8 mouse cellular contexts compared by ENCODE assay signal in the genomic region with DNA sequence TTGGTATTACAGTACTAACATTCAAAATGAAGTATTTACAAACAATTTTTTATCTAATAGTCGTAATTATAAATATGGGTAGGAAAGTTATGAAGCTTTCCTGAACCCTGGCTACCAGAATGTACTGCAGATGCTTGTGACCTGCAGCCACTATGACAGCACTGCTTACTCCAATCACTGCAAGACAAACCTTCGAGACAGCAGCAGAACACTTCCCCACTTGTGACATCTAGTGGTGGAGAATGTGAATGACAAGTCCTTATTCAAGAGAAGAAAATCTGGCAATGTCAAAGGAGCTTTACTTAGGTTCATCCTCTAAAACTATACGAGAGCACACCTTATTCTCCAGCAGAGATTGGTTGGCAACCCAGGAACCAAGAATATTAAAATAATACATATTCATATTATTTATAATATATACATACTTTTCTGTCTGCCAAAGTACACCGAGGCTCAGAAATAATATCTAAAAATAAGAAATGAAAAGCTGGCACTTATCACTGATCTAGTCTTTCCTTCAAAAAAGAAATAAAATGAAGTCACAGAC.
DNase-seq lines count a peak whose midpoint lies in the region; ATAC-seq lines count a peak whose summit lies in the region.

No protein-coding gene starts in this region.

- H3K9ac ChIP-seq in forebrain, embryonic 11.5 days (ENCODE audit: low read length) = no peak overlapping the region

- H3K27me3 ChIP-seq in forebrain, embryonic 11.5 days (ENCODE audit: control insufficient read depth, insufficient read depth, low read length) = no peaks in the 10 kb centered on the region
- no peaks in the 10 kb centered on the region for H3K27me3 ChIP-seq in forebrain, embryonic 10.5 days (ENCODE audit: poor library complexity, severe bottlenecking)

- H3K27ac ChIP-seq in forebrain, embryonic 11.5 days (ENCODE audit: low read depth, low read length) = no peak overlapping the region
- H3K27ac ChIP-seq in forebrain, embryonic 10.5 days = no peak overlapping the region

- no peak overlapping the region for H3K4me2 ChIP-seq in forebrain, embryonic 11.5 days (ENCODE audit: low read depth, low read length, severe bottlenecking)

- no peaks in the 10 kb centered on the region for H3K4me1 ChIP-seq in forebrain, embryonic 11.5 days (replicated peaks; ENCODE audit: control insufficient read depth, insufficient read depth, low read length)
- H3K4me1 ChIP-seq in forebrain, embryonic 10.5 days = no peaks in the 10 kb centered on the region

- H3K4me3 ChIP-seq in forebrain, embryonic 11.5 days (ENCODE audit: low read depth, low read length) = no peak overlapping the region
- no peak overlapping the region for H3K4me3 ChIP-seq in forebrain, embryonic 10.5 days

- WGBS in forebrain, embryonic 11.5 days = 30% methylated on average over 4 of the region's 4 CpGs
- WGBS in forebrain, embryonic 10.5 days = 33% methylated on average over 4 of the region's 4 CpGs

- H3K36me3 ChIP-seq in forebrain, embryonic 11.5 days (ENCODE audit: control insufficient read depth, insufficient read depth, low read length) = no peaks in the 10 kb centered on the region
- H3K36me3 ChIP-seq in forebrain, embryonic 10.5 days (replicated peaks) = no peaks in the 10 kb centered on the region

- H3K9me3 ChIP-seq in forebrain, embryonic 11.5 days (ENCODE audit: control insufficient read depth, low read length) = no peaks in the 10 kb centered on the region
- no peaks in the 10 kb centered on the region for H3K9me3 ChIP-seq in forebrain, embryonic 10.5 days

- no peak for DNase-seq in forebrain, embryonic 11.5 days (ENCODE audit: low spot score)
- no peak for DNase-seq in forebrain, embryonic 10.5 days (ENCODE audit: extremely low spot score, low spot score)
- peak; percentile 43 for DNase-seq in right cerebral cortex, adult 18-20 months
- DNase-seq in right cerebral cortex, postnatal 25 days = no peak
- peak; percentile 51 to 66 for DNase-seq in cerebellum, postnatal 14 days
- DNase-seq in hindlimb bud, embryonic 11.5 days (ENCODE audit: extremely low spot score, low read depth, low spot score) = peak; percentile 67
- DNase-seq in spleen, postnatal 4 days (ENCODE audit: low spot score in 2 of 2) = no peak

- peak; percentile 86 for ATAC-seq in forebrain, embryonic 11.5 days (replicated peaks; ENCODE audit: low FRiP score)
- ATAC-seq in megakaryocyte-erythroid progenitor cell, adult 5-6 weeks (replicated peaks; ENCODE audit: low FRiP score, low TSS enrichment, poor library complexity, severe bottlenecking) = peak; percentile 87

Comparison
In these comparisons a context has a peak if more than half of its experiments do, and no peak if none do; other contexts are left out.
1. DNase-seq: peak in right cerebral cortex, adult 18-20 months (single experiment), cerebellum, postnatal 14 days (2 of 2) and hindlimb bud, embryonic 11.5 days (single experiment); none in forebrain, embryonic 11.5 days (single experiment), forebrain, embryonic 10.5 days (single experiment), right cerebral cortex, postnatal 25 days (single experiment) and spleen, postnatal 4 days (0 of 2).